Mouse (Mus musculus) large intestine, adult 2 months (tissue): ENCODE data around the gene Olig2. TPM values are rescaled to one million over a fixed set of nuclear protein-coding genes. Genes with fewer than 3 reads are reported as not detected.

Source experiments
- DNase-seq: peaks from one replicate; pipeline ENCODE4 v3.0.0-alpha.2; 2012; ENCODE audit warnings: low read depth, low spot score
- WGBS: fragments of 180-500 bp; shearing (Covaris S2); methylation state at CpG from one replicate; pipeline ENCODE4 v1.1.7; 2018; 5-methylcytosine and 5-hydroxymethylcytosine counted together
- polyA plus RNA-seq: library from polyadenylated mRNA; depleted of rRNA; stranded (reverse); fragments of >200 nt; gene quantifications from 2 replicates; pipeline ENCODE4 v1.2.3, GENCODE M21; 2012; rRNA removed

Gene Olig2
- polyA plus RNA-seq, 1 experiment, result not detected

DNA sequence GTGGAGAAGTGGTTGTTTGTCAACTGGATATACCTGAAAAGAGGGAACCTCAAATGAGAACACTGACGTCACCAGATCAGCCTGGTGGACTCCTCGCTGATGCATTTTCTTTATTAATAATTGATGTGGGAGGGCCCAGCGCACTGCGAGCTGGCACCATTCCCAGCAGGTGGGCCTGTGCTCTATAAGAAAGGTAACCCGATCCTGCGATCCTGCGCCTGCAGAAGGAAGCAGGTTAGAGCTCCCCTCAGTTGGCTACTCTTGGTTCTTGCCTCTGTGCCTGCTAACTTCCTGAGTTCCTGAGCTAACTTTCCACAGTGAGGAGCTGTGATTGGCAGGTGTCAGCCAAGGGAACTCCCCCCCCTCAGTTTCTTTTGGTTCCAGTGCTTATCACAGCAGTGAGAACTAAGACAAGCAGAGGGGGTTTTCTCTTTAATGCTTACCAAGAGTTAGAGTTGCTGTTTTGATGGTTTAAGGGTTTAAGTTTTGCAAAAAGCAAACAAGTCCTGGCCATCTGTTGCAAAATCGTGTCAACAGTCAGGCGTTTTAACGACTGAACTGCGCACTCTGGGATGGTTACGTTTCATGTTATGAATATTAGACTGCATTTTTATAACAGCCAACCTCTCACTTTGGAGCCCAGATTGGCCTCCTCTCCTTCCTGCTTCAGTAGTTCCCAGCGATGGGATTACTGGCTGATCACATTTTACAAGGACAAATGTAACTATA is 43.6 kb downstream of the Olig2 start:
- DNase-seq, result no peak
- 5% methylated on average over 13 of the region's 13 CpGs for WGBS

DNA sequence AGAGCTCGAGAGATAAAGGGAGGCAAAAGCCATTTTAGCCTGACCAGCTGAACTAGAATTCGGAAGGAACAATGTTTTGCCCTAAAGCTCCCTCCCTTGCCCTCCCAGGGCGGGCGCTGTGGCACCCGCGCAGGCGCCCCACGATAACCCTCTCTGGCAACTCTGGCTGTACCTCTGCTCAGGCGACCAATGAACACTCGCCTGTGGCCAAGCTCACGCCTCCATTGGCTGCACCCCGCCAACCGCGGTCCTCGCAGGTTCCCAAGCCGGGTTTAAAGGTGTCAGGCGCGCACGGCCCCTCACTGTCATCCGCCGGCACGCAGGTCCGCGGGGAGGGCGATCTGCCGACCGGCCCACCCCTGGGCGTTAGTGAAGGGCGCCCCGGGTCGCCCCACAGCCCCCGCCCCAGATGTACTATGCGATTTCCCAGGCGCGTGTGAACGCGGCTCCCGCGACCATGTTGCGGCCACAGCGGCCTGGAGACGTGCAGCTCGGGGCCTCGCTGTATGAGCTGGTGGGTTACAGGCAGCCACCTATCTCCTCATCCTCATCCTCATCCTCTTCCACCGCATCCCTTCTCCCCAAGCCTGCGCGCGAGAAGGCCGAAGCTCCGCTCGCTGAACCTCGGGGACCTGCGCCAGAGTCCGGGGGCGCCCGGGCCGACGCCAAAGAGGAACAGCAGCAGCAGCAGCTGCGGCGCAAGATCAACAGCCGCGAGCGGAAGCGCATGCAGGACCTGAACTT is 44.4 kb downstream of the Olig2 start, which contains the start of gene Olig1:
TSS of gene Olig1 (plus strand) at position 305 of the 744 bp plus-strand sequence.
- no peak for DNase-seq
- WGBS, result under 1% methylated on average over 64 of the region's 64 CpGs

DNA sequence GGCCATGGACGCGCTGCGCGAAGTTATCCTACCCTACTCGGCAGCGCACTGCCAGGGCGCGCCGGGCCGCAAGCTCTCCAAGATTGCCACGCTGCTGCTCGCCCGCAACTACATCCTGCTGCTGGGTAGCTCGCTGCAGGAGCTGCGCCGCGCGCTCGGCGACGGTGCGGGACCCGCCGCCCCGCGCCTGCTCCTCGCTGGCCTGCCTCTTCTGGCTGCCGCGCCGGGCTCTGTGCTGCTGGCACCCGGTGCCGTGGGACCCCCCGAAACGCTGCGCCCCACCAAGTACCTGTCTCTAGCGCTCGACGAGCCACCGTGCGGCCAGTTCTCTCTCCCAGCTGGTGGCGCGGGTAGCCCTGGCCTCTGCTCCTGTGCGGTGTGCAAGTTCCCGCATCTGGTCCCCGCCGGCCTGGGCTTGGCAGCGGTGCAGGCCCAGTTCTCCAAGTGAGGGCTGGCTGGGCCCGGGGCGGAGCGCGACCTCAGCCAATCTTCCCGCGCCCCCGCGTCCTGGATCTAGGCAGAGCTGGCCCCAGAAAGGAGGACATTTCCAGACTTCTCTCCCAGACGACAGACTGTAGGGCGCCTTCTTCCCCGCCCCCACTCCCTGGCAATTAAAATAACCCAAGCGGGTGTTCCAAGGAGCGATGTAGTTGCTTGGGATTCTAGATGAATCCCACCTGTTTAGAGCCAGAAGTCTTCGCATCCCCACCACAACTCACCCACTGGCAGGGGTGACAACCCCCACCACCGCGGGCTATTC is 45.1 kb downstream of the Olig2 start:
- DNase-seq, result no peak
- WGBS, result 2% methylated on average over 63 of the region's 63 CpGs

DNA sequence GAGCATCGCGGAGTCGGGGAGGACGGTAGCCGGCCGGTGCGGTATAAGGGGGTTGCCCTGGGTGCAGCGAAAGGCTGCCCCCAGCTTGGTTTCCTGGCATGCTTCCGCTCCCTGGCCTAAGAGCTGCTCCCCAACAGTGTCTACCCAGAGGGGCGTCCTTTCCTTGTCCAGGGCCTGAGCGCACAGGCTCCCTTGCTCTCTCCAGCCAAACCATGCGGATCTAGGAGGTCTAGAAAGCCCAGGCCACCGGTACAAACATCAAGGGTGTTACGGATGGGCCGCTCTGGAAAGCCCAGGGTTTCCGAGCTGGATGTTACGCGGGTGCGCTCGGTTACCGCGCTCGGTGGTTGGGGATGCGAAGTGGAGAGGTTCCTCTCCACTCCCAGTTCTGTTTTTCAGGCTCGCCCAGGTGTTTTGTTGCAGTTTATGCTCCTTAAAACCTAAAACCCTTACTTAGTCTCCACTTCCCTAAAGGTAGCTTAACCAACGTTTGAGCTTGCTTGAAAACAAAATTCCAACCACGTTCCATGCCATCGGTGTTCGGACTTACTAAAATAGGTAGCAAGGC is 45.8 kb downstream of the Olig2 start:
- DNase-seq, result no peak
- 4% methylated on average over 29 of the region's 29 CpGs for WGBS

DNA sequence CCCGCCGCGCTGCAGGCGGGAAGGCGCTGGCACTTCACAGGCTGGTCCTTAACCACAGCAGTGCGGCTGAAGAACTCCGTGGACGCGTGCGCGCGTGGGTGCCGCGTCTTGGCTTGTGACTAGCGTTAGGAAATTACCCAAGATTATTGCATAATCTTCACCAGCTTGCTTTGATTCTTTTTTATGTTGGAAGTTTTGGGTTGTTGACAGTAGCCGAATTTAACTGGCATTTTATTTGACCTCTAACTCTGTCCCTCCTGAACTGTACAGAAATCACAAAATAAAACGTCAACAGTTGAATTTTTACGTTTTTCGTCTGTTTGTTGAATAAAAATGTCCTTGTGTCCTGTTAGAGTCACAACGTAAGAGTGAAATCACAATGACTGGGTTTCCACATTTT is 46.4 kb downstream of the Olig2 start:
- no peak for DNase-seq

More for the DNA sequence above, 46.4 kb downstream of the Olig2 start:
- WGBS, result 3% methylated on average over 20 of the region's 20 CpGs

Other genes with a start within 250 kb of the Olig2 start
- gene Synj1, start 214.1 kb upstream of the Olig2 start, polyA plus RNA-seq, result 15.6 and 28.6 TPM in 2 replicates
- 10.1 and 20.8 TPM in 2 replicates for gene Paxbp1, start 180.9 kb upstream of the Olig2 start, polyA plus RNA-seq
- gene 4932438H23Rik, start 130.3 kb upstream of the Olig2 start, polyA plus RNA-seq, result 1.7 and 2.5 TPM in 2 replicates
- 0.04 TPM in 2 replicates for gene Olig1, start 44.3 kb downstream of the Olig2 start, polyA plus RNA-seq
- gene Ifnar2, start 147.3 kb downstream of the Olig2 start, polyA plus RNA-seq, result 16.2 and 20.0 TPM in 2 replicates
- gene Gm21970, start 166.3 kb downstream of the Olig2 start, polyA plus RNA-seq, result not detected in 2 replicates
- gene Il10rb, start 180.7 kb downstream of the Olig2 start, polyA plus RNA-seq, result 54.1 and 74.1 TPM in 2 replicates